Mouse (Mus musculus): ENCODE data around the gene Pitpnc1.

The Pitpnc1 gene

DNA sequence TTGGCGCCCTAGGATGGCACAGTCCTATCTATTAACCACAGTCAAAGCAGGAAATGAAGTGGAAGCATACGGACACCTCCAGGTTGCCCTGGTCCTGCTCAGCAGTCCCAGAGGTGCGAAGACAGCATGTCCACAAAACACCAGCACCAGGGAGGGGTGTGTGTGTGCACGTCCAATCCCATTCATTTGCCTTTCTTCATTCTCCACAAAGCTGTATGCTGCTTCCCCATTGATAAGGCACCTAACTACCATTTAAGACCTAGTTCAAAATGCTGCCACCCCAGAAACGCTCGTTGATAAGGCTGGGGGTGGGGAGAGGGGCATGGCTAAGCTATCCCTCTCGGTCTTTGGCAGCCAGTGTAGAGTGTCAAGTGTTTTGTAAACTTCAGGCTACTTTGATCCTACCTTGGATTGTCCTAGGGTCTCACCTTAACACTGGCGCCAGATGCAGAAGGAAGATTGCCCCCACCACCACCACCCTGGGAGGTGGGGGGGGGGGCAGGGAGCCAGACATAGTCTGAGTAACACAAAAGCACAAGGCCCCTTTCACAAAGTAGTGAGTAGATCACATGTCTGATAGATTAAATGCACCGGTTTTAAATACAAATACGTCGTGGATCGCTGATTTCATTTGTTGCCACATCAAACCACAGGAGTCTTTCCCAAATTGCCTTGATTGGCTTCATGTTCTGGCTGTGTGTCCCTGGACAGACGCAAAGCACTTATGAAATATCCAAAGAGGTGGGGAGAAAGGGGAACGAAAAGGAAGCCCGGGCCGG is 2.1 kb downstream of the Pitpnc1 start:
- DNase-seq (ENCODE audit: low read depth, low spot score): no peak

DNA sequence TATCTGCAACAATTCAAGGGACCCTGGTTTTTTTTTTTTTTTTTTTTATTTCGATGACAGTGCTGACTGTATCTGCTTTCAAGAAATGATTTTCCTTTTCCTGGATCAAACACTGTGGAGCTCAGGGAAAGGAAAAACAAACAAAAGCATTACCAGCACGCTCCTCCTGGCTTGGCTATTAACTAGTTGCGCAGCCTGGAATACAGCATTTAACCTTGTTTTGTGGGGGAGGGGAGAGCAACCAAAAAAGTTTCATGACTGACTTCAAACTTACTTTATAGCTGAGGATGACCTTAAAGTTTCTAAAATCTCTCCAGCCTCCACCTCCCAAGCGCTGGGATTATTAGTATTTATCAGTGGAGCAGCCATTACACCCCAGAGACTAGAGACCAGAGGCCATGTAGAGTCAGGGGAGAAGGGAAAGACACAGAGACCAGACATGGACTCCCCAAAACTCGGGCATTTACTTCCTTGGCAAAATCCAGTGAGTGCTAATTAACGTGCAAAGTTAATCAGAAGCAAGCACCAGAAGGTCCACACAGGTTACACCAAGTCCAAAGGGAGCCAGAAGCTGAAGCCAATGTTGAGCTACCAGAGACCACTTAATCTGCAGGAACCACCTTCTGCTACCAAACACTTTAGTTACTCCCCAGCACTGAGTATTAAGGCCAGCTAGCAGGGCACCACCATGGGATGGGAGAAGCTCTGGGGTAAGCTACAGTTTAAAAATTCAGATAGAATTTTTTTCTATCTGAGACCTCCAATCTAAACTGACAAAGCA is 3.7 kb downstream of the Pitpnc1 start:
- no peak for DNase-seq (ENCODE audit: low read depth, low spot score)

DNA sequence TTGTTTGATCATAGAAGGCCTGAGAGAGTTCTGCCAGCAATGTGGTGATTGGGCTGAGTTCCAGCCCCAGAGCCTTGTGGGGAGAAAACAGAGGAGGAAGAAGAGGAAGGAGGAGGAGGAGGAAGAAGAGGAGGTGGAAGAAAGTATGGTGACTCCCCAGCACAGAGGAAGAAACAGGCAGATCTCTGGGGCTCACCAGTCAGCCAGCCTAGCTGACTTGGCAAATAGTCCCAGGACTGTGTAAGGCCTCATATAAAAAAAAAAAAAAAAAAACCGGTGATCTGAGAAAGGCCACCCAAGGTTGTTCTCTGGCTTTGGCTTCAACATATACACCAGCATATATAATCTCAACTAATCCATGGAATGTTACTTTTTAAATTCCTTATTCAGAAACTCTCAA is 4.5 kb downstream of the Pitpnc1 start:
- no peak for DNase-seq (ENCODE audit: low read depth, low spot score)

DNA sequence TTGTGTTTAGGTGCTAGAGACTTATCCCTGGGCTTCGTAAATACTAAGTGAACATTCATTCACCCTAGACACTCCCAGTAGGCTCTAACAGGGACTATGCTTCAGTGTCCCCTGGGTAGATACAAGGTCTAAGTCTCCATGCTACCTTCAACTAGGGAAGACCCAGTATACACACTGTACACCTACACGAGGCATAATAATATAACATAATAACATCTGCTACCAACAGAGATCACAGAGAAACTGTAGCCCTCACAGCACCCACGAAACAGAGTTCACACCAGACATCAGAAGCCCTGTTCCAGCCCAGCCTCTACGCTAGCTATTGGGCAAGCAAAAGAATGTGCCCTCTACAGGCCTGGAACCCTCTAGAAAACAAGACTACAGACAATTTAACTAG is 5.5 kb downstream of the Pitpnc1 start:
- DNase-seq (ENCODE audit: low read depth, low spot score): no peak

DNA sequence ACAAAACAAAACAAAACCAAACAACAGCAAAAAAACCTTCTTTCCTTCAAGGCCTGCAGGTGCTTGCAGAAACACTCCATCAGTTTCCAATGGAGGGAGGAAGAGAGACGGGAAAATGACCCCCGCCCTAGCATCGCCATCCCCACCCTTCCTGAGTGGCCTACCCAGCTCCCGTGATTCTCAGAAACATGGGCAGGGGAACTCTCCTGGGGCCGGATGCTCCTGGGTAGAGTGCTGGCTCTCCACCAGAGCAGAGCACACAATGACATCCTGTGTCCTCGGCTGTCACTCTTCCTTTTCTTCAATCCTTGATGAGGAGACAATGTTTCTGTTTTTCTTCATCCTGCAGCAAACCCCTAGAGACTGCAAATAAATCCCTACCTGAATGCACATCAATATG is 6.4 kb downstream of the Pitpnc1 start:
- no peak for DNase-seq (ENCODE audit: low read depth, low spot score)

DNA sequence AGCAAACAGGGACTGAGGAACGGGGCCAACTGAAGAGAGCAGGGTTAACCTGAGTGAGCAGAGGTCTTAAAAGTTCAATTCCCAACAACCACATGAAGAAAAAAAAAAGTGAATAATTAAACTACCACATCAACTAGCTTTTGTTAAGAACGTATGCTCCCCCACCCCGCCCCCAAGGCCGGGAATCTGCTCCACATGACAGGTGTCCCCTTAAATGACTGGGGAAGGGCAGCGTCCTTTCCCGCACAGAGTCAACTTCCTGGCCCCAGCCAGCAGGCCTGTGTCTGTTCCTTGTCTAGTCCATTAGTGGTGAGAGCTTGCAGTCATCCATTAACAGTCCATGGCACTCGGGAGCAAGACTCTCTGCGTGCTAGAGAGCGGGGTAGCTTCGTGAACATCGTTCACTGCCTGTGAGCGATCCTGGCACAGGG is 7.2 kb downstream of the Pitpnc1 start:
- DNase-seq (ENCODE audit: low read depth, low spot score): no peak

DNA sequence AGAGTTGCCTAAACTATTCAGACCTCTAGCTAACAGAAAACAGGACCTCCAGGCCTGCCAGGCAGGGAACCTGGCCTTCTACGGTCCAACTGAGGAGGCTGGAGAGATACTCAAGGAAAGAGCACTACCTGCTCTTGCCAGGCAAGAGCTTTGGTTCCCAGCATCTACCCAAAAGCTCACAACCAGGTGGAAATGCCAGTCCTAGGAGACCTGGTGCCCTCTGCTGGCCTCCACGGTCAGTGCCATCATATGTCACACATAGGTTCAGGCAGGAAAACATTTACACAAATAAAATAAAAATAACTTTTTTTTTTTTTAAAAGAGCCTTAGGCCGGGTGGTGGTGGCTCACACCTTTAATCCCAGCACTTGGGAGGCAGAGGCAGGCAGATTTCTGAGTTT is 8.0 kb downstream of the Pitpnc1 start:
- no peak for DNase-seq (ENCODE audit: low read depth, low spot score)

DNA sequence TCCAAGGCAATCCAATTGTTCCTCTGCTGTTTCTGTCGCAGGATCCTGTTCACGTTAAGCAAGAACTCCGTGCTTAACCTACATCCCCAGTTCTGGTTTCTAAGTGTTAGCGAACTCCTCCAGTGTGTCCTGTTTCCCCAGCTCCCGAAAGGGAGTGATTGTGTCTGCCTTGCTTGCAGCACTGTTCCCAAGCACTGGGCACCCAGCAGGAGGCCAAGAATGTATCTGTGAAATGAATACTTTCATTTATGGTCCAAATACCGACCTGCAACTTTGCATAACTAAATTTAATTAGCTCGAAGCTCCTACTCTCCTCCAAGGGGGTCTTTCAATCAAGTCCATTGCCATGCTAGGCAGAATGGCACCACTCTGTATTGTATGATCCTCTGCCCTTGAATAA is 10.7 kb downstream of the Pitpnc1 start:
- no peak for DNase-seq (ENCODE audit: low read depth, low spot score)

DNA sequence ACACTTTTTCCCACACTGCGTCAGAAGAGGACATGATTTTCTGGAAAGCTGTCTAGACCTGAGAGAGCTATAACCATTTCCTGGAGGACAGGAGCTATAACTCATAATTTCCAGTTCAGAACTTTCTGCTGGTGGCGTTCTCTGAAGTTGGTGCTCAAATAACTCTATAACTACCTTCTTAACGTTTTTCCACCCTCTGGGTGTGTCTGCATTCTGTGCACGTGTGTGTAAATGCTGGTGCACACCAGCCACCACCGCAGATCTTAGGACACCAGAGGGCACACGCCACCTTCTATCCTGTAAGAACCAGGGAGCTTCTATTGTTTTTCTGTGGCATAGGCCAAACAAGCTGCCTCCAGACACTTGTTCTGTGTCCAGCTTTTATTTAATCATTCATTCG is 11.5 kb downstream of the Pitpnc1 start:
- DNase-seq (ENCODE audit: low read depth, low spot score): no peak

DNA sequence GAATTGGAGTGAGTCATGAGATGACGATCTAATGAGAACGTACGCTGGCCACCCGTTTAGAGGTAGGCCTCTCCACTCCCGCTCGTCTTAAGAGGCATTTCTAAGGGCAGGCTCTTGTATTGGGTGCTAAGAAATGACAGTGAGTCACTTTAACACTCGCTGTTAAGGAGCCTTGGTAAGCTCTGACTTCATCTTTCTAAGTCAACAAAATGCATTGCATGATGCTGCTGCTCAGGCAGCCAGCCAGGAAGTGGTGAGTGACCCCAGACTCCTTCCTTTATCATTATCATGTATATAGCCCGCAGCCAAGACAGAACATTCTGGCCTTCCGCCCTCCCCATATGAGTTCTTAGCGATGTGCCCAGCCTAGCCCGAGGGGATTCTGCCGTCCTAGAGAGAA is 12.2 kb downstream of the Pitpnc1 start:
- no peak for DNase-seq (ENCODE audit: low read depth, low spot score)

DNA sequence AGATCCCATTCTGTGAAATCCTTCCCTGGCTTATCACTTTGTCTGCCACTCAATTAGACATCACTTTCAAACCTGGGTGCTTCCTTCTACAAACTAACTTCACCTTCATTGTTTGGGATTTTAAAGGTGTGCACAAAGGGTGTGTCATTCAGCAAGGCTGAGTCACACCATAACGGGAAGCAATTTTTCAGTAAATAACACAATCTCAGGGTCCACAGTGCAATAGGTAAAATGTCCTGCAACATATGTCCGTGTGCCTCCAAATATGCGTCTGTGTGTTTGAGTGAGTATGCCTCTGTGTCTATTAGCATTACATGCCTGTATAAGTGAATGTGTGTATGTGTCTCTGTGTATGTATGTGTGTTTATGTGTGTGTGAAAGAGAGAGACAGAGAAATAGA is 13.2 kb downstream of the Pitpnc1 start:
- no peak for DNase-seq (ENCODE audit: low read depth, low spot score)

DNA sequence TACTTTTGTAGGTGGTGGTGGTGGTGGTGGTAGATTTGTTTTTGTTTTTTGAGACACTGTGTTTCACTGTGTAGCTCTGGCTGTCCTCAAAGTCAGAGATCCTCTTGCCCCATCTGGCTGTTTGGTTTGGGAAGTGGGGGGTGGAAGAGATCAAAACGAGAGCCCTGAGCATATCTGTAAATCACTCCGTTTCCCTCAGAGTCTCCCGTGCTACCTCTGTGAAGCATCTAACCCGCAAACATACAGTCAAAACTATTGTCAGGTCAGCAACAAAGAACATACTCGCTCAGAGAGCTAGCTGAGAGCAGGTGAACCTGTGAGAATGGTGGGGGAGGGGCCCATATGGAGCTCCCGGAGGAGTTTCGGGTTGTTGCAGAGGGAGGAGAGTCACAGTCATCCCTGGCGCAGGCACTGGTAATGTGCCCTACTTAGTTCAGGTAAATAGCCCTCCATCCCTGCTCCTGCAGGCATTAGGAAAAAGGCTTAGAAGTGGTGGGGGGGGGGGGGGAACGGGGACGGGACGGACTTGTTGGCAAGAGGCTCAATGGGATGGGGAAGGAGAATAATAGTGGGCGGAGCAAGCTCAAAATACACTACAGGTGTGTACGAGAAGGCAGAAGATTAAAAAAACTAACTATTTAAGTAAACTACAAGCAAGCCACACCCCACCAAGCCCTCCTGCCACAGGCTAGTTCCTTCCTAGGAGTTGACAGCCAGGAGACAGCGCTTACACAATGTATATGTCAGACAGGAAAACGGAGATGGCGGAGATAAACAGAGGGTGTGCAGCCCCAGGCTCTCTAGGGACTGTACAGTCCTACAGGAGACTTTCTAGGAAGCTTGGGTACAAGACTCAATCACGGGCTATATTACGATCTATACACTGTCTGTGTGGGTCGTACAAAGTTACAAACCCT is 15.7 kb downstream of the Pitpnc1 start:
- no peak for DNase-seq (ENCODE audit: low read depth, low spot score)

DNA sequence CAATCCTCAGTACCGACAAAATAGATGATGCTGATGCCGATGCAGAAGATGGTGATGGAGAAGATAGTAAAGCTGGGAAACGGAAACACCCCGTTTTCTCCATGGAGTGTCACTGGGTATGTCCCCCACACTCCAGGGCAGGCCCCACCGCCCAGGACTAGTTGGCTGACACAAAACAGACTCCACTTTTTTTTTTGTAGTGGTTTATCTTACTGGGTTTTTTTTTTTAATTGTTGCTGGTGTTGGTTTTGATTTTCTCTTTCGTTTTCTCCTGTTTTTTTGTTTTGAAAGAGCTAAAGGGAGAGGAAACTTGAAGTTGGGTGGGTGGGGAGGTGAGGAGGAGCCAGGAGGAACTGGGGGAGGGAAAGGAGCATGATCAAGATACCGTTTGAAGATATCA is 18.4 kb downstream of the Pitpnc1 start:
- DNase-seq (ENCODE audit: low read depth, low spot score): no peak

DNA sequence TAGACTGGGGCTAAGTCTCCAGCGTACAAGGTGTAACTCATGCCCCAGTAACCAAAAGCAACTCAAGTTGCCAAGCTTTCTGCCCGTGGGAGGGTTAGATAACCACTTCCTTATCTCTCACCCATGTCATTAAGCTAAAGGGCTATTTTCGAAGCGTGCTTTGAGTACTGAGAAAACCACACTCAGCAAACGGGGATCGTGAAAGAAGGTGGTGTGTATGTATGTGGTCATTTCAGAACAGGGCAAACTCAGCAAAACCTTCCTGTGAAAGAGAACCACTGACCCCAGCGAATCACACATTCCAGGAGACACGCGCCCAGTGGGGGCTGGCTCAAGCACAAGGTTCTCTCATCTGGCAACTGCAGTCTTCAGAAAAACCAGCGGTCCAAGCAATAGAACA is 19.4 kb downstream of the Pitpnc1 start:
- no peak for DNase-seq (ENCODE audit: low read depth, low spot score)

DNA sequence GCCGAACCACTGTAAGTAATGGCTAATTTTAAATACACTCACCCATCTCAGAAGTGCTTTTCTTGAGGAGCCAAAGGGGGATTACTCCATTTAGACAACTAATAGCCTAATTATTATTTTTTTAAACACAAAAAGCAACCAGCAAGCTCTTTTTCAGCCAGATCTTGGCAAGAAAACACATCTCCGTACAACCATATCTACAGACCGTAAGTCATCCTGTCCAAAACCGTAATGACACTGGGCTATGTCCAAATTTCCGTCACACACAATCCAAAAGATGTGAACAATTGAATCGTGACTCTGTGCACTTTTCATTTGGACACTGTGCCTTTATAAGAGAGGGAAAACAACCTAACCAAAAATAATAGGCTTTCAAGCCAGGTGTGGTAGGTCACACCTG is 20.4 kb downstream of the Pitpnc1 start:
- DNase-seq (ENCODE audit: low read depth, low spot score): no peak

DNA sequence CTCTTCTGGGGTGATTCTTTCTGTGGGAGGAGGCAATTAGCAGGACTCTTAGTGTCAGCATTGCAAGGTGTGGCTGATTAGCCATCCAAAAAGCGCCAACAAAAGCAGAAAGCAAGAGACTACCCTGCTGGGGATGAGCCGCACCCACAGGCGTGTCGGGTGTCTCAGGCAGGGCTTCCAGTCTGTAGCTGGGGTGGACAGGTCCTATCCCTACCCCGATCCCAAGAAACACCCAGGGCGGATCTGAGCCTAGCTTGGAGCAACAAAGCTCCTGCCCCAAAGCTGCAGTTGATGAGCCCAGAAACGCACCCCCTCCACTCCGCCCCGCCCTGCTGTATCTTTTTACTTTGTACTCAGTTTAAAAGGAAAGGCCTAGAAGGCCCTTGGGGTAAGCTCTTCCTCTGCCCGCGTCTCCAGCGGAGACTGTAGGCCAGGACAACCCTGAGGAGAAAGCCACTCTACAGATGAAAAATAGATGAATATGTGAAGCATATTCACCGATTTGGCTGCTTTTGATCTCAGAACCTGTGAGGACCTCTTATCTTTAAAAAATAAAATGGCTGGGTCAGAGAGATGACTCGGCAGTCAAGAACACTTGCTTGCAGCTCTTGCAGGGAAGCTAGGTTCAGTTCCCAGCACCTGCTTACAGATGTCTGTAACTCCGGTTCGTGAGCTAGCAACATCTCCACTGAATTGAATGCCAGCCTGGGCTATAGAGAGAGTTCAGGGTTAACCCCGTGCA is 21.2 kb downstream of the Pitpnc1 start:
- DNase-seq (ENCODE audit: low read depth, low spot score): no peak

DNA sequence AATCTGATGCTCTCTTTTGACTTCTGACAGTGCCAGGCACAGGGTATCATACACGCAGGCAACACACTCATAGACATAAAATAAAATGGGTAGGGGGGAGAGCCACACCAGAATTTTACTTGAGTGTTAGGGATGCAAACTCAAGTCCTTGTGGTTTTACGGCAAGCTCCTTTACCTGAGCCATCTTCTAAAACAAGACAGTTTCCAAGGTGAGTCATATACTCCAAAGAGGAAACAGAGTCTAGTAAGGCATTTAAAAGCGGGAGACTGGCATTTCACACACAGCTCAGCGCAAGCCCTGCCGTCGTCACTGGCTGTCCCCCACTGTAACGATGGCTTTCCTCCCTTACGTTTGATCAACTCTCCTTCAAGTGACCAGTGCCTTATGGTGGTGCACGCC is 22.6 kb downstream of the Pitpnc1 start:
- no peak for DNase-seq (ENCODE audit: low read depth, low spot score)

DNA sequence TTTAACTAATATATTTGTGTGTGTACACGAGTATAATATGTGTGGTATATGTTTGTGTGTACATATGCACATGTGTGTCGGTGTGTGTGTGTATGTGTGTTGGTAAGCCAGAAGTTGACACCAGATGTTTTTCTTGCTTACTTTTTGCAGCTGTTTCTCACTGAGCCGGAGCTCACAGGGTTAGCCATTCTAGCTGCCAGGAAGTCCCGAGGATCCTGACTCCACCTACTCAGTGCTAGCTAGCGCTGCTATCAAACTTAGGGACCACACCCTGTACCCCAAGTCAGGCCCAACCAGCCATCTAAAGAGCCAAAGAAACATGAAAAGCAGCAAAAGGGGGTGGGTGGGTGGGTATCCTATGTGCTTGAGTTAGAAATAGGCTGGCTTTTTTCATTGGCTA is 23.1 kb downstream of the Pitpnc1 start:
- no peak for DNase-seq (ENCODE audit: low read depth, low spot score)

DNA sequence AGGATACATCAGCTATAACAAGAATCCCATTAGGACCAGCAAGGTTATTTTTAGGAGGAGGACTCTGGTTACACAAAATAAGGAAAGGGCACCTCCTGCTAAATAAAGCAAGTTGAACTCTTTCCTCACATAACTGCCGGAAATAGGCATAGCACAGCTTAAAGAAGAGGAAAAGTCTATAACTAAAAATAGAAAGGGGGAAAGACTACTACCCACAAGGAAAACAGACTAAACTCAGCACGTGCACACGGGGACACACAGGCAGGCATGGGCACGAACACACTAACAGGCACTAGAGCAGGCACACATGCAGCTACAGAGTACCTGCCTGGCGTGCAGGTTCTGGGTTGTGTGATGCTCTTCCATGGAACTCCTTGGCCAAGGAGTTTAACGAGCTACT is 23.8 kb downstream of the Pitpnc1 start:
- DNase-seq (ENCODE audit: low read depth, low spot score): no peak

DNA sequence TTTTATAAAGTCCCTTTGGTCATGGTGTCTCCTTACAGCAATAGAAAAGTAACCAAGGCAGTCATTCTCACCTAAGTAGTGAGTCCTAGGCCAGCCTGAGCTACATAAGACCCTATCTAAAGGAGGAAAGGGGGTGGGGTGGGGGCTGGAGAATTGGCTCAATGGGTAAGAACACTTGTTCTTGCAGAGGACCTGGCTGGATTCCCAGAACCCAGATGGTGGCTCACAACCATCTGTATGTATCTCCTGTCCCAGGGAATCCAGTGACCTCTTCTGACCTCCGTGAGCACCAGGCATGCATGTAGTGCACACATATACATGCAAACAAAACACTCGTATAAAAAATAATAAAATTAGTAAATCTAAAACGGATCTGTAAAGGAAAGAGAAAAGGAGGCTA is 24.8 kb downstream of the Pitpnc1 start:
- DNase-seq (ENCODE audit: low read depth, low spot score): no peak

All from mesoderm, embryonic 11.5 days (tissue).